Mouse (Mus musculus) NIH3T3 (cell line): Measurements from ENCODE around the gene Ccdc154.

Experiments used
- DNase-seq: peaks from one replicate; pipeline ENCODE4 v3.0.0-alpha.2; 2012; ENCODE audit warnings: low read depth

Gene Ccdc154

GRCm38 (mm10) chr17:25184129-25184691 lies 21.9 kb downstream of the Ccdc154 start, which contains the start of gene BC003965:
TSS of gene BC003965 (plus strand) at chr17:25184554.
- peak; percentile 99 for DNase-seq

GRCm38 (mm10) chr17:25184961-25185360 lies 22.7 kb downstream of the Ccdc154 start:
- DNase-seq: peak; percentile 24

GRCm38 (mm10) chr17:25187784-25188149 lies 25.5 kb downstream of the Ccdc154 start:
- DNase-seq: no peak

GRCm38 (mm10) chr17:25188150-25189031 lies 26.1 kb downstream of the Ccdc154 start, which contains the start of gene Unkl:
TSS of gene Unkl (plus strand) at chr17:25188397.
- DNase-seq: peak; percentile 88

- no peak for DNase-seq
These were observed 26.8 kb downstream of the Ccdc154 start for GRCm38 (mm10) chr17:25189091-25189490.

- no peak for DNase-seq
These were observed 40.1 kb downstream of the Ccdc154 start for GRCm38 (mm10) chr17:25202401-25202800.

- DNase-seq: no peak
These were observed 47.7 kb downstream of the Ccdc154 start for GRCm38 (mm10) chr17:25210006-25210405.

GRCm38 (mm10) chr17:25210680-25211466 lies 48.6 kb downstream of the Ccdc154 start:
- DNase-seq: no peak

GRCm38 (mm10) chr17:25211705-25212104 lies 49.4 kb downstream of the Ccdc154 start:
- peak; percentile 64 for DNase-seq

GRCm38 (mm10) chr17:25215431-25215830 lies 53.2 kb downstream of the Ccdc154 start:
- no peak for DNase-seq

- DNase-seq: peak; percentile 56
These were observed 56.7 kb downstream of the Ccdc154 start for GRCm38 (mm10) chr17:25218967-25219366.

- no peak for DNase-seq
These were observed 57.4 kb downstream of the Ccdc154 start for GRCm38 (mm10) chr17:25219492-25220295.

GRCm38 (mm10) chr17:25220746-25221145 lies 58.5 kb downstream of the Ccdc154 start:
- DNase-seq: no peak
